Mouse (Mus musculus) heart, postnatal 0 days (tissue): ENCODE data around the gene Megf9.

Experiments
- CTCF ChIP-seq: IDR thresholded peaks from 2 replicates; pipeline ENCODE4 v1.5.1; 2016; ENCODE audit warnings: antibody characterized with exemption, control low read depth, low read depth
- EP300 ChIP-seq: IDR thresholded peaks from 2 replicates; pipeline ENCODE4 v1.6.1; 2016; ENCODE audit warnings: antibody characterized with exemption, low read depth

DNA sequence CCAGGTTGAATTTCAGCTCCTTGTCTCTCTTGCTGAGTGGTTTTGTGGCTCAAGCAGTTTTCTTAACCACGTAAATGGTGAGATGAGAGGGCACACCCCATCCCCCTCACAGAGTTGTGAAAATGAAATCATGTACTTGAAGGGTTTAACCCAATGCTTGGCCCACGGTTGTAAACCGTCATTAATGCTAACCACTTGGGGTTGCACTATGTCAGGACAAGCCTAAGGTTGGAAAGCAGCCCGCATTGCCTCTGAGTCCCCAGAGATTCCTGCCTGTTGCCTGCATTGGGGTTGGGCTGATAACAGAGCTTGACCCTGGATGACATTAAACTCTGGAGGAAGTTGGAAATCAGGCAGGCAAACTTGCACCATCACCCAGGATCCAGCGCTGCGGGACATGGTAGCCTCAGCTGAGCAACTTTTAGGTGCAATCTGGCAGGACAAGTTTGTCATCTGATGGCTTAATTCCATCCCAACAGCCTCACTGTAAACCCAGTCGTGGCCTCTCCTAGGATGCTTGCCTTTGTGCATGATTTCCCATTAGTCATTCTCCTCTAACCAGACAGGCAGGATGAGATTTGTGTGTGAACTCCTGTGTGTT is 1.0 kb upstream of the Megf9 start:
- TF ChIP-seq CTCF (no peak), EP300 (no peak)
